ENCODE assay signal across 35 mouse cellular contexts in genomic region chr16:30147296-30147695, GRCm38 (mm10).
"Had no signal": no experiment of that assay in that cellular context is flagged by ENCODE, and none has a peak within 500 bp of the region (broad histone marks: within the 10 kb centered on the region; RNA-seq: fewer than 3 reads in every experiment).

No protein-coding gene starts in this region.

- H3K36me3 ChIP-seq: heart, embryonic 10.5 days; heart, embryonic 12.5 days; heart, embryonic 13.5 days; heart, embryonic 15.5 days; hindbrain, embryonic 10.5 days; hindbrain, embryonic 12.5 days; hindbrain, embryonic 13.5 days; hindbrain, embryonic 15.5 days; intestine, embryonic 15.5 days; kidney, embryonic 15.5 days had no signal

- ATAC-seq: hindbrain, embryonic 16.5 days; hindbrain, postnatal 0 days; inflammation-experienced regulatory T-cells, adult 6 months; intestine, embryonic 15.5 days; intestine, embryonic 16.5 days; intestine, postnatal 0 days had no signal

- H3K27ac ChIP-seq: heart, embryonic 10.5 days; heart, embryonic 13.5 days; heart, embryonic 15.5 days; hindbrain, embryonic 10.5 days; hindbrain, embryonic 12.5 days; hindbrain, embryonic 13.5 days; hindbrain, embryonic 14.5 days; hindbrain, embryonic 15.5 days; hindbrain, postnatal 0 days; intestine, embryonic 15.5 days; kidney, embryonic 15.5 days; kidney, postnatal 0 days; layer of hippocampus, adult 2 months had no signal

- H3K4me2 ChIP-seq: heart, embryonic 11.5 days; heart, embryonic 12.5 days; heart, embryonic 13.5 days; heart, embryonic 15.5 days; hindbrain, embryonic 12.5 days; hindbrain, embryonic 13.5 days; hindbrain, embryonic 14.5 days; hindbrain, embryonic 15.5 days; intestine, embryonic 15.5 days; kidney, embryonic 15.5 days had no signal

- DNase-seq: heart, postnatal 10 days; heart, postnatal 14 days; heart, postnatal 36 days; heart, postnatal 4 days; kidney, adult 11 months; kidney, adult 18-20 months; kidney, adult 2 months; kidney, adult 8-10 months; kidney, adult 9 months; kidney, postnatal 10 days; kidney, postnatal 14 days; kidney, postnatal 25 days; kidney, postnatal 36 days; kidney, postnatal 4 days; layer of hippocampus, adult 9-11 months; layer of hippocampus, postnatal 36 days had no signal

- H3K4me3 ChIP-seq: heart, embryonic 10.5 days; heart, embryonic 12.5 days; heart, embryonic 13.5 days; heart, embryonic 15.5 days; hindbrain, embryonic 10.5 days; hindbrain, embryonic 12.5 days; hindbrain, embryonic 13.5 days; hindbrain, embryonic 15.5 days; intestine, embryonic 15.5 days; kidney, embryonic 15.5 days; layer of hippocampus, adult 2 months had no signal

- H3K9me3 ChIP-seq: heart, embryonic 10.5 days; heart, embryonic 12.5 days; heart, embryonic 15.5 days; hindbrain, embryonic 12.5 days; hindbrain, embryonic 13.5 days; hindbrain, embryonic 15.5 days; intestine, embryonic 15.5 days; kidney, embryonic 15.5 days had no signal

- H3K27me3 ChIP-seq: heart, embryonic 15.5 days; intestine, embryonic 15.5 days; kidney, embryonic 15.5 days had no signal

- H3K9ac ChIP-seq: heart, embryonic 12.5 days; heart, embryonic 13.5 days; heart, embryonic 15.5 days; hindbrain, embryonic 12.5 days; hindbrain, embryonic 13.5 days; hindbrain, embryonic 14.5 days; hindbrain, embryonic 15.5 days; intestine, embryonic 15.5 days; kidney, embryonic 15.5 days had no signal
